Mouse (Mus musculus) mouse trophoblast stem cell (cell line): ENCODE data around the gene Swt1.

Source experiments
- in situ Hi-C, 2 experiments: fragments of 300-500 bp; cut with MseI, MboI; formaldehyde crosslinking; loops; 2 replicates in 1 of 2; 3 replicates in 1 of 2; pipeline ENCODE4 v1.15.1; 2025

Gene Swt1

GRCm38 (mm10) chr1:151319267-151319666 is 109.0 kb downstream of the Swt1 start:
- in situ Hi-C loops = no loop called here
